Mouse (Mus musculus) 3134 (cell line): ENCODE data around the gene Arhgef3.
A peak's percentile ranks its signal among the peaks of the same experiment; 100 is the strongest.

Source experiments
- DNase-seq: peaks from one replicate; pipeline ENCODE4 v3.0.0-alpha.2; 2011; ENCODE audit warnings: low spot score; ENCODE audit not compliant: insufficient read length; ENCODE audit errors: extremely low read depth

The Arhgef3 gene

GRCm38 (mm10) chr14:27114362-27115274 lies at the start of gene Arhgef3:
Arhgef3 (plus strand) TSS chr14:27114899.
- peak; percentile 91 for DNase-seq

DNA sequence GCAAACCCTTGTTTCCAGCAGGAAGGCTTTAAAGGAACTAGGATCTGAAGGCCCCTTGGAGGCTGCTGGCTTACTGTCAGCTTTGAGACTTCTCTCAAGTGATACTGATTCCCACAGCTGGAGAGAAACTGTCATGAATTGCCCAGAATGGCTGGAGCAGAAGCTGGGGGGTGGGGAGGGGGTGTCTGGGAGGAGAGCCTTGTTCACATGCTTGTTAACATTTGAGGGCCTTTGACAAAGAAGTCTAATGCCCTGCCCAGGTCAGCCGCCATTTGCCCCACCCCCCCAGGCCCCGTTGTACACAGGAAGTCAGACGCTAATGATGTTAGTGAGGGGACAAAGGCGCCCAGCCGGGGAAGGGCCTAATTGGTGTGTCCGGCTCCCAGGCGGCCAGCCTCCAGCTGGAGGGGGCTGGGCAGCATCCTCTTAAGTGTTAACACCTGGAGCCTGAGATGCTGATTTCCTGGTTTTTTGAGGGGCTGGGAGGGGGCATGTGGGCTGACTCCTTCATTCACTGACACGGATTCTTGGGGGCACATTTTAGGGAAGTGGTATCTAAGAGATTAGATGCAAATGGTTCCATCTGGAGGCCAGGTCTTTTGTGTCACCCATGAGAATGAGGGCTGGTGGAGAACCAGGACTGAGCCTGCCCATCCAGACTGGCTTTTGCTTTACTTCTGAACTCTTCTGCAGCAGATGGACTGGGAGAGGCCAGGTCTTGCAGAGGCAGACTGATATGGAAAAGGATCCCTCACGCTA lies 48.3 kb upstream of the Arhgef3 start:
- DNase-seq: no peak

DNA sequence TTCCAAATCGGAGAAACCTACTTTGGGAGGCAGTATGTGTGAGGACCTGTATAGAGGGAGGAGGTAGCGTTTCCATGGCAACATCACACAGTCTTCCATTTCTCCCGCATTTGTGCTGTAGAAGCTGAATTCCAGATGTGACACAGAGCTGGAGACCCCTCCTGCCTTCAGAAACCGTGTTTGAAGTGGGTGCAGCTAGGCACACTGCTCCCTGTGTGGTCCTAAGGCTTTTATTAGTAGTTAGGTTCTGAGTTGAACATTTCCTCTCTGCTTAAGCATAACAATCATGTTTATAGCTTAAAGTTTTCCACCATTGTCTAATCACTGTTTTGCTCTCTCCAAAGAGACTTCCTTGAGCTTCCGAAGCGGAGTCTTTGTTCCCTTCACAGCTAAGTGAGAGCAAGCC lies 46.8 kb upstream of the Arhgef3 start:
- no peak for DNase-seq

DNA sequence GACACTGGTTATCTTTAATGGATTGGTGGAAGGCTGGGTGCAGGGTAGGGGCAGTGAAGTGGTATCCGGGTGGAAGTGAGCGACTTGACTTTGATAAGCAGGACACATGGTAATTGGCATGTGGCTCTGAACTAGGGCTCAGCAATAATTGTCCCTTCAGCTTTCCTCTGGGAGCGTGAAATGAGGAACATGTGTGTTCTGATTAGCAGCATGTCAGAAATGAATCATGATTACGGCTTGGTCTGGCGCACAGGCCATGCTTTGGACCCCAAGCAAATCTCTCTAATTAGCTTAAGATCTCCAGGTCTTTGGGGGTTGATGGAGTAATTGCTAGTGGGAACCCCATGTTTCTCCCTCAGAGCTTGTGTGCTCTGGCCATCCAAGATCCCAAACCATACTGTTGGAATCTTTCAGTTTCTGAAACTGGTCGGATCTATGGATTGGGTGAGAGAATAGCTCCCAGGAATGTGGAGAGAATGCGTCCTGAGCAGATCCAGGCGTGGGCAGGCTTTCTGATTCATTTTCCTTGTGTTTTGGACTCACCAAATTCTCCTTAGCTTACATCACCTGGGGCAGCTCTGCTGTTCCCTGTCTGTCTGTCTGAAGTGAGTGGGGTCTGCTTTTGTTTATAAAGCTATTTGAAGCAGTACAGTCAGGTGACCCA lies 45.1 kb upstream of the Arhgef3 start:
- peak; percentile 11 for DNase-seq

- peak; percentile 28 for DNase-seq
Measured at GRCm38 (mm10) chr14:27070128-27070527, 44.6 kb upstream of the Arhgef3 start.

DNA sequence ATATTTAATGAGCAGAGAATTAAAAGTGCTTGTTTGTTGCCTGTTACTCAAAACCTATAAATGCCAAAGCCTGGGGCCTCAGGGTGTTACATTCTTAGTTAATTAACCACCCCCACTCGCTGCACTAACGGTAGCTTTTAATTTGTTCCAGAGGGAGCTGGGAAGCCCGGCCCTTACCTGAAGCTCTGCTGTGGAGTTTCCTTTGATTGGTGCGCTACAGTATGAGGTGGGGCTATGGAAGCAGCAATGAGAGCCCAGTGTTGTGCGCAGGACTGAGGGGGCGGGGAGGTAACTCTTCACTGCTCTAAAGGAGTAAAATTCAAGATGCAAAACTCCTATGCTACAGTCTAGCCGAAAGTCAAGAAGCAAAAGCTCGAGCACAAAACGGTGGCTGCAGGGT lies 43.9 kb upstream of the Arhgef3 start:
- DNase-seq: no peak

DNA sequence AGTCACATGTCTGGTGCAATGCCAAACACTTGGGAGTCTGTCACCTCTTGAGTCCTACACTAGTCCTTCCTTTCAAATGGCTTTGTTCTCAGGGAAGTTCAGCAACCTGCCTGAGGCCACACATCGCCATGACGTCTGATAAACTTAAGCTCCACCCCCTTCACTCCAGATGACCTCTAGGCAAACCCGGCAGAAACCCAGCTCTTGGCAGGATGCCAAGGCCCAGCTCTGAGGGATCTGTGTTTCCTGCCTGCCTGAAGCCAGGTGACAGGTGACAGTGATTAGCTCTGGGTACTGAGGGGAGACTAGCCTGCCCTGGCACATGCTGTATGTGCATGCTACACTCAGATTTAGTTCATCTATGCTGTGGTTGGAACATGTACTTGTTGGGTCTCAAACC lies 42.7 kb upstream of the Arhgef3 start:
- DNase-seq: no peak

DNA sequence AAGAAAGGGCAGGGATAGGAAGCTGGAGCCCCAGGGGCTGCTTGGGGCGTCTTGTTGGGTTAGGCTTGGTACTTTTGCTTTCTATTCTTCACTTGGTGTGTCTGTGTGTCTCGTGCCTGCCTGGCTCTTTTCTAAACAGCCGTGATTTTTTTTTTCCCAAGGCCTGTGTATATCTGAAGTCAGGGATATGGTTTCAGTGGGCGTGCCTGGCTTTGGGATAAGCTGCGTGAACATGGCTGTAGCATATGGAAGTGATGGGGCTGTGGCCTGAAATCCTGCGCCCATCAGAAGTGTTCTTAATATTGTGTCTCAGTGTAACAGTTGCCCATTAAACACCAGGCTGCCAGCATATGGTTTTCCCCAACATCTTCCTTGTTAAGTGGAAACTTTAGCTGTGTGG lies 39.6 kb upstream of the Arhgef3 start:
- DNase-seq: no peak

- DNase-seq: no peak
Measured at GRCm38 (mm10) chr14:27075909-27076521, 38.7 kb upstream of the Arhgef3 start.

DNA sequence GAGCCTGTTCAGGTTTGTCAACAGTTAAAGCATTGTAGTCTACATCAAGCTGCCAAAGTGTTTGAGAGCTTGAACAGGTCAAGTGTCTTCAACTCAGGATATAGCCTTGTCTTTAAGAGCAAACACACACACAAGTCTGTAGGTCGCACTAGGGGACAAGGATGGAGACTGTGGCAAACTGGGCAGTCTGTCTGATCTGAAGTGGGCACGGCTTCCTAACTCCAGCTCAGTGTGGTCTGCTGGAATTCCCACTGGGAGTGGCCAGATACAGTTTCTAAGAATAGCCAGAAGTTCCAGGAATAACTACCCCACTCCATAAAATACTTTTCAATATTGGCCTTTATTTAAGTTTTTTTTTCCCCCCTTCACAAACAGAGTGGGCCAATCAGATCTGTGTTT lies 38.2 kb upstream of the Arhgef3 start:
- DNase-seq: no peak

DNA sequence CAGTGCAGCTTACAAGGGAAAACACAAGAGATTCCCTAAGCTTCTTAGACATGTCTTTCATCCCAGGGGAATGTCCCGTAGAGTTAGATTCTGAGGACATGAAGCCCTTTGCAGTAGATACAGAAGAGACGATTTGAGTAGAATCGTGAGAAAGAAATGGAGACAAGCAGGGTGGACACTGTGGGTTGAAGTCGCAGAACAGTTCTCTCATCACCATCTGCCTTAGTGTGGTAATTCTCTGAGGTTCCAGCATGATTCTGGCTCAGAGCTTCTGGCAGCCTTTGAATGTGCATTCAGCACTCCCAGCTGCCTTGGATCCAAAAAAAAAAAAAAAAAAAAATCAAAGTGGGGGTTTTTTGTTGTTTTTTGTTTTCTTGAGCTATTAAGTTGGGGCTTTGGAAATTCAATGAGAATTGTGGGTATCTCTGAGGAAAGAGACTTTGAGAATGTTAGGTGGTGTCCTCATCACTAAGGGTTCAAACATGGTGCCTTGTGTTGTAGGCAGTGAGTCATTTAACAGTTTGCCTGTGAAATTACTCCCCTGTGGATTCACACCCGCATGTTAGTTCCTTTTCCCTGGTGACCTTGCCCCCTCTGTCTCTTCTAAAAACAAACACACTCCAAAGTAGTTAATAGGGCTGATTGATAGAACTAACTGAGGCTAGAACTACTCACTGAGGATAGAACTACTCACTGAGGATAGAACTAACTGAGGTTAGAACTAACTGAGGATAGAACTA lies 33.0 kb upstream of the Arhgef3 start:
- DNase-seq: no peak

- DNase-seq: no peak
Measured at GRCm38 (mm10) chr14:27085471-27085870, 29.2 kb upstream of the Arhgef3 start.

DNA sequence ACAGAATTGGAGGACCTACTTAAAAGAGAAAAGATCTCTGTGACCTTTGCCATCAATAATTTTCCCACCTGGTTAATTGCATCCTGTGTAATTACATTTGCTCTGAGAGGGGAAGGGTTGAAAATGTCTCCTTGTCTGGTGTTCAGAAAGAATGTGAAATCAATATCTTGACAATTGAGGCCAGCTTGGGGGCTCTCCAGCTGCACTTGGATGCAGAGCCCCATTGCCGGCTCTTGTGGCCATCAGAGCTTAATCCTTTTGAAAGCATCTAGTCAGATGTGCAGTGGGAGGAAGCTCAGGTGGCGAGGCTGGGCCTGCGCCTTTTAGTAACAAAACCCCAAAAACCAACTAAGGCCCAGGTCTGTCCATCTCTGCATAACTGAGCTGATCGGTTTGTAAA lies 28.7 kb upstream of the Arhgef3 start:
- DNase-seq: no peak

- no peak for DNase-seq
Measured at GRCm38 (mm10) chr14:27094247-27094646, 20.5 kb upstream of the Arhgef3 start.

DNA sequence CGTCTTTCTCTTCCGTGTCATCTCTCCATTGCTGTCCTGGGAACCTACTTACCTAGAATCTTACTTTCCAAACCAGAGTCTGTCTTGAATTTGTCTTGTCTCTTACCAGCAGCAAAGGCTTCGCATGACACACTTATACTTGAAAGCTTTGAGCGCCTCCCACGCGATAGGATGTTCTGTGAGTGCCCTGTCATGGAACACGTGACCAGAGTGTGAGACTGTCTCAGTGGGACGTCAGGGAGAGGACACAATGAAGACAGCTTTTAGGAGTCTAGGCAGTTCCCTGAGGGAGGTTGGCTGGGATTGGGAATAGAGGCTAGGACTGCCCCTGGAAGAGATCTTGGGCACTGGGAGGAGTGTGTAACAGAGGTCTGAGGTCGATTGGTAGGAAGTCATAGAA lies 18.6 kb upstream of the Arhgef3 start:
- DNase-seq: no peak

DNA sequence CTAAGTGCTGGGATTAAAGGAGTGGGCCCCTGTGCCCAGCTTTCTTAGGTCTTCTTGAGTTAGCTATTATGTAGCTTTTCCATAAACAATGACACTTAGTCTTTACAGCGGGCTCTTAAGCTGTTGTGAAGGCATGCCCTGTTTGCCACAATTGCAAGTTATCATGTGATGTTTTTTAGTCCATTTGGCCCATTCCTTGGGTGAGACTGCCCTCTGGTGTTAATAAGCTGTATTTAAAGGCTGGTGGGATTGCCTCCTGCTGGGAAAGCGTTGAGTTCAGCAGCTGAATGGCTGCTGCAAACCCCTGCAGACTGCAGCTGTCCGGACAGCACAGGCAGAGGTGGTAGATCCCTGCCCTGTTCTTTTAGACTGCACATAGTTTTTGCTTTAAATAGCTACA lies 17.9 kb upstream of the Arhgef3 start:
- peak; percentile 16 for DNase-seq

DNA sequence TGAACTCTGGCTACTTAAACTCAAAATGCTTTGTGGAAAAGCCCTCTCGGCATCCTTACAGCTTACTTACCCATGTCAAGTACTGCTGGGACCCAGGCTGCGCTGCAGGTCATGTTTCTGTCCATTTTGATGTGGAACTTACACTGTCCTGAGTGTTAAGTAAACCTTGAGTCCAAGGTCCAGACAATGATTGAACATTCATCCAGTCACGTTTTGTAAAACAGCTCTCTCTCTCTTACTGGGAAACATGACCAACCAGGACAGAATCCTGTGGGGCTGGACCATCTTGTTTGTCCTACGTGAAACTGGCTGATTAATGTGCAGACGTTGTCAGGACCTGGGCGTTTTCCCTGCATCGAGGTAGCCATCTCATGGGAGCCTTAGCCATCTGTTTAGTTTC lies 13.0 kb upstream of the Arhgef3 start:
- DNase-seq: no peak

GRCm38 (mm10) chr14:27102720-27103119 lies 12.0 kb upstream of the Arhgef3 start:
- DNase-seq: no peak

DNA sequence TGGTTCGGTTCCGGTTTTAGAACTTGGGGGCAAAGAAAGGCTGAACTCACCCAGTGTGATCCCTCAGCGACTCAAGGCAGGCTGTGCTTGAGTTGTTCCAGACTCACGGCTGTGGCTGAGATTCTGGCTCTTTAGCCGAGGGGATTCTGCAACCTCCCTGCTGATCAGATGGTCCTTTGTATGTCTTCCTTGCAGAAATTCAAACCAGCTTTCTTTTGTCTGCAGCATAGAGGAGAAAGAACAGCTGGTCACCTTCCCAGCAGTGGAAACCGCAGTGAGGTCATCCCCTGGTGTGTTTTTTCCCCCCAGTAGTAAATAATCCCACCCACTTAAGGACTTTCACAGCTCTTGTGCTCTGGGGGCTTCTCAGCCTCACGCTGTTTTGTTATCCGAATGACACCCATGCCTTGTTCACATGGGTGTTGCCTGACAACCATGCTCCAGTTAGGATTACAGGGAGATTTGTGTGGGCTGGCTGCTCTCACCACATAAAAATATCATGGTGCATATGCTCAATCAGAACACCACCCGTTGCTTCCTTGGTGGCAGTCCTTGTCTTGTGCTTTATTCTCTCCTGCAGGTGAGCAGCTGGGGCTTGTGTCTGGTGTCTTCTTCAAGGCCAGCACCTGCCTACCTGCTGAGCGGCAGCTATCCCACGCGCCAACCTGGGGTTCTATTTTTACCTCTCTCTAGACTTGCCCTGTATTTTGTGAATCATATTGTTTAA lies 8.8 kb upstream of the Arhgef3 start:
- DNase-seq: no peak
